Mouse (Mus musculus) brain, embryonic 14.5 days (tissue): ENCODE measurements at regions not wholly inside any gene's neighbourhood (a gene's known extent, or its start where the extent isn't known, plus 50 kb on each side); places are given as distances from the start of the nearest gene placed in this dataset.

Experiments
- CTCF ChIP-seq: fragments of 200-500 bp; IDR thresholded peaks from 2 replicates; pipeline ENCODE4 v1.5.1; 2012; ENCODE audit warnings: inconsistent platforms, mild to moderate bottlenecking, moderate library complexity, borderline replicate concordance; ENCODE audit not compliant: insufficient read depth, insufficient read length; ENCODE audit errors: extremely low read depth
- POLR2A ChIP-seq: fragments of 200-500 bp; IDR thresholded peaks from 2 replicates; pipeline ENCODE4 v1.6.1; 2012; ENCODE audit warnings: mild to moderate bottlenecking, inconsistent platforms, borderline replicate concordance; ENCODE audit not compliant: poor library complexity, insufficient read depth, insufficient read length, severe bottlenecking; ENCODE audit errors: extremely low read depth

DNA sequence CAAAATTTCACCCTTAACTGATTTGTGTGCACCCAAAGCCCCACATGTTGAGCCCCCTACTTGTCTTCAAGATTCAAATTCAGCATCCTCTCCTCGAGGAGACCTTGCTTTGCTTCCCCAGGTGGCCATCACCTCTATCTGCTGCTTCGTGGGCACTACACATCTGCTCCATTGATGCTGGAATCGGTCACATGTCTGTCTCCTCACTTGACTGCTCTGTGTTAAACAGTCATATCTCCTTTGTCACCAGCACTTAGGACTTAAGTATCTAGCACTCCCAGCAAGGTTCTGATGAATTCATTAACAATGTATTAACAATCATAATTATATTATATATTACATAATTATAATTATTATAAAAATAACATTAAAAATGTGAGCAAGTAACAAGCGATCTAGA lies 192.9 kb downstream of the Atp23 start:
- TF ChIP-seq POLR2A (no peak), CTCF (no peak)
